Mouse (Mus musculus) MEL (cell line): ENCODE measurements around the gene Ndufs4. TPM values are rescaled to one million over a fixed set of nuclear protein-coding genes. Genes with fewer than 3 reads are reported as not detected.
A peak's percentile ranks its signal among the peaks of the same experiment; 100 is the strongest.

Experiments used
- DNase-seq: peaks from one replicate; pipeline ENCODE4 v3.0.0; 2011; ENCODE audit warnings: low read depth, low spot score
- H3K27ac ChIP-seq: 2 replicates; pipeline ENCODE4 v1.5.1; 2012; ENCODE audit warnings: low read depth, mild to moderate bottlenecking, control low read depth, low read length, moderate library complexity; ENCODE audit not compliant: control insufficient read depth
- H3K27me3 ChIP-seq, 2 experiments: fragments of 150-350 bp in 1 of 2; sonication (generic) in 1 of 2; 2 replicates each; pipeline ENCODE4 v1.6.1; 2012; ENCODE audit warnings: low read length in 2 of 2, mild to moderate bottlenecking in 2 of 2, improper control_type of control experiment in 1 of 2, moderate library complexity in 1 of 2; ENCODE audit not compliant: insufficient read depth in 2 of 2, control insufficient read depth in 1 of 2
- H3K36me3 ChIP-seq, 2 experiments: 2 replicates each; pipeline ENCODE4 v1.6.1; 2012 to 2014; ENCODE audit warnings: low read length in 2 of 2, improper control_type of control experiment in 1 of 2, inconsistent platforms in 1 of 2, mild to moderate bottlenecking in 1 of 2; ENCODE audit not compliant: insufficient read depth in 2 of 2, control insufficient read depth in 1 of 2
- H3K4me1 ChIP-seq, 2 experiments: fragments of 150-350 bp in 1 of 2; sonication (generic) in 1 of 2; 2 replicates each; pipeline ENCODE4 v1.6.1; 2012; ENCODE audit warnings: low read length in 2 of 2, improper control_type of control experiment in 1 of 2, mild to moderate bottlenecking in 1 of 2; ENCODE audit not compliant: insufficient read depth in 2 of 2, control insufficient read depth in 1 of 2
- H3K4me3 ChIP-seq, 2 experiments: fragments of 150-350 bp in 1 of 2; sonication (generic) in 1 of 2; 2 replicates each; pipeline ENCODE4 v1.5.1; 2012; ENCODE audit warnings: low read depth in 2 of 2, low read length in 2 of 2, mild to moderate bottlenecking in 2 of 2, moderate library complexity in 2 of 2, control low read depth in 1 of 2, improper control_type of control experiment in 1 of 2; ENCODE audit not compliant: control insufficient read depth in 1 of 2, insufficient read depth in 1 of 2
- H3K79me2 ChIP-seq: 2 replicates; pipeline ENCODE4 v1.6.1; 2012; ENCODE audit warnings: mild to moderate bottlenecking, low read length, moderate library complexity; ENCODE audit not compliant: control insufficient read depth, poor library complexity, insufficient read depth
- H3K9ac ChIP-seq: 2 replicates; pipeline ENCODE4 v1.6.1; 2012; ENCODE audit warnings: low read depth, mild to moderate bottlenecking, control low read depth, low read length, moderate library complexity; ENCODE audit not compliant: control insufficient read depth, poor library complexity, severe bottlenecking
- H3K9me3 ChIP-seq: fragments of 150-350 bp; sonication (generic); replicated peaks from 2 replicates; pipeline ENCODE4 v1.6.1; 2012; ENCODE audit warnings: mild to moderate bottlenecking, low read length, improper control_type of control experiment, moderate library complexity; ENCODE audit not compliant: insufficient read depth
- BHLHE40 ChIP-seq: IDR thresholded peaks from 2 replicates; pipeline ENCODE4 v1.6.1; 2012; ENCODE audit warnings: low read depth, mild to moderate bottlenecking, inconsistent platforms, low read length, improper control_type of control experiment, borderline replicate concordance
- CHD1 ChIP-seq: IDR thresholded peaks from 2 replicates; pipeline ENCODE4 v1.6.1; 2012; ENCODE audit warnings: low read depth, mild to moderate bottlenecking, inconsistent platforms, low read length, improper control_type of control experiment
- CTCF ChIP-seq, 3 experiments: IDR thresholded peaks in 2 of 3; conservative IDR thresholded peaks in 1 of 3; 2 replicates each; pipeline ENCODE4 v1.5.1; 2011 to 2012; ENCODE audit warnings: low read length in 3 of 3, low read depth in 2 of 3, mild to moderate bottlenecking in 2 of 3, improper control_type of control experiment in 1 of 3, inconsistent platforms in 1 of 3, mixed read lengths in 1 of 3, moderate library complexity in 1 of 3; ENCODE audit not compliant: control insufficient read depth in 1 of 3, insufficient read depth in 1 of 3, poor library complexity in 1 of 3, severe bottlenecking in 1 of 3
- EP300 ChIP-seq, 2 experiments: IDR thresholded peaks; 2 replicates each; pipeline ENCODE4 v1.6.1; 2011; ENCODE audit warnings: improper control_type of control experiment in 2 of 2, low read length in 2 of 2, low read depth in 1 of 2, mild to moderate bottlenecking in 1 of 2
- ETS1 ChIP-seq: IDR thresholded peaks from 2 replicates; pipeline ENCODE4 v1.6.1; 2012; ENCODE audit warnings: low read depth, mild to moderate bottlenecking, inconsistent platforms, low read length, improper control_type of control experiment, moderate library complexity
- GATA1 ChIP-seq: IDR thresholded peaks from 2 replicates; pipeline ENCODE4 v1.6.1; 2011; ENCODE audit warnings: low read depth, low read length, improper control_type of control experiment
- HCFC1 ChIP-seq: IDR thresholded peaks from 2 replicates; pipeline ENCODE4 v1.6.1; 2012; ENCODE audit warnings: low read depth, mild to moderate bottlenecking, inconsistent platforms, low read length, improper control_type of control experiment, moderate library complexity
- JUND ChIP-seq: IDR thresholded peaks from 2 replicates; pipeline ENCODE4 v1.6.1; 2011; ENCODE audit warnings: low read depth, mild to moderate bottlenecking, improper control_type of control experiment, low read length
- KAT2A ChIP-seq: conservative IDR thresholded peaks from 2 replicates; pipeline ENCODE4 v1.6.1; 2012; ENCODE audit warnings: low read depth, low read length, improper control_type of control experiment, inconsistent platforms
- MAFK ChIP-seq: IDR thresholded peaks from 2 replicates; pipeline ENCODE4 v1.6.1; 2011; ENCODE audit warnings: low read depth, mild to moderate bottlenecking, low read length, improper control_type of control experiment, borderline replicate concordance
- MAZ ChIP-seq: IDR thresholded peaks from 2 replicates; pipeline ENCODE4 v1.6.1; 2012; ENCODE audit warnings: low read depth, mild to moderate bottlenecking, inconsistent platforms, low read length, improper control_type of control experiment
- MEF2A ChIP-seq: IDR thresholded peaks from 2 replicates; pipeline ENCODE4 v1.6.1; 2014; ENCODE audit warnings: low read depth, mild to moderate bottlenecking, inconsistent platforms, low read length, improper control_type of control experiment; ENCODE audit not compliant: poor library complexity, insufficient replicate concordance, severe bottlenecking; ENCODE audit errors: extremely low read depth
- MYB ChIP-seq: IDR thresholded peaks from 2 replicates; pipeline ENCODE4 v1.6.1; 2011; ENCODE audit warnings: mild to moderate bottlenecking, low read depth, low read length, improper control_type of control experiment
- POLR2AphosphoS2 ChIP-seq: IDR thresholded peaks from 2 replicates; pipeline ENCODE4 v1.6.1; 2011; ENCODE audit warnings: low read length, improper control_type of control experiment
- POLR2AphosphoS5 ChIP-seq: IDR thresholded peaks from 2 replicates; pipeline ENCODE4 v1.6.1; 2012; ENCODE audit warnings: low read depth, borderline replicate concordance, mild to moderate bottlenecking, inconsistent platforms, low read length, moderate library complexity, mixed read lengths
- TAL1 ChIP-seq: IDR thresholded peaks from 2 replicates; pipeline ENCODE4 v1.6.1; 2012; ENCODE audit warnings: mild to moderate bottlenecking, inconsistent platforms, low read length, moderate library complexity, mixed read lengths
- TBP ChIP-seq: IDR thresholded peaks from 2 replicates; pipeline ENCODE4 v1.8.0; 2011; ENCODE audit warnings: low read depth, low read length, improper control_type of control experiment
- TCF12 ChIP-seq: IDR thresholded peaks from 2 replicates; pipeline ENCODE4 v1.6.1; 2014; ENCODE audit warnings: low read depth, mild to moderate bottlenecking, inconsistent platforms, low read length, improper control_type of control experiment, moderate library complexity
- USF1 ChIP-seq: IDR thresholded peaks from 2 replicates; pipeline ENCODE4 v1.6.1; 2014; ENCODE audit warnings: low read depth, mild to moderate bottlenecking, inconsistent platforms, low read length, improper control_type of control experiment, moderate library complexity
- ZC3H11A ChIP-seq: IDR thresholded peaks from 2 replicates; pipeline ENCODE4 v1.6.1; 2012; ENCODE audit warnings: low read depth, mild to moderate bottlenecking, inconsistent platforms, low read length, improper control_type of control experiment
- ZKSCAN1 ChIP-seq: IDR thresholded peaks from 2 replicates; pipeline ENCODE4 v1.6.1; 2012; ENCODE audit warnings: low read depth, mild to moderate bottlenecking, inconsistent platforms, low read length, improper control_type of control experiment, moderate library complexity
- ZMIZ1 ChIP-seq: IDR thresholded peaks from 2 replicates; pipeline ENCODE4 v1.6.1; 2012; ENCODE audit warnings: low read depth, mild to moderate bottlenecking, inconsistent platforms, low read length, improper control_type of control experiment, moderate library complexity
- ZNF384 ChIP-seq: IDR thresholded peaks from 2 replicates; pipeline ENCODE4 v1.6.1; 2012; ENCODE audit warnings: low read depth, mild to moderate bottlenecking, inconsistent platforms, low read length, improper control_type of control experiment
- polyA plus RNA-seq, 2 experiments: library from polyadenylated mRNA; stranded (reverse) in 1 of 2; unstranded in 1 of 2; fragments of >175 nt in 1 of 2; fragments of >200 nt in 1 of 2; gene quantifications; 2 replicates each; pipeline versions ENCODE4 v1.2.1 to v1.2.4; 2012; ENCODE audit warnings: low replicate concordance in 2 of 2, low read depth in 1 of 2; ENCODE audit not compliant: insufficient read length in 2 of 2, insufficient read depth in 1 of 2, missing spikeins in 1 of 2
- total RNA-seq: library from RNA; depleted of rRNA; stranded (reverse); fragments of 300-350 nt; gene quantifications from 2 replicates; pipeline ENCODE4 v1.2.3, GENCODE M21; 2012; rRNA removed

Gene Ndufs4
- total RNA-seq = 176 and 189 TPM in 2 replicates
- 10 to 100 TPM in 1 of 2 experiments, not detected in 1; 76.8 TPM for polyA plus RNA-seq

GRCm38 (mm10) chr13:114388211-114388965, at the start of gene Ndufs4:
TSS of gene Ndufs4 (minus strand) at chr13:114388258.
- H3K27me3 ChIP-seq = peaks cover 2 to 8% of the 10 kb centered on the region in 2 experiments; a peak in 2 of 4 replicates
- peak within 1 kb of the TSS; percentile 81 for H3K27ac ChIP-seq
- H3K9ac ChIP-seq = peak within 1 kb of the TSS; percentile 97
- TF ChIP-seq GATA1 = no peak
- 0 out of 2 replicates have a peak, but pooled peaks have one; percentile 10 for TF ChIP-seq ZNF384
- H3K4me1 ChIP-seq = peaks cover 3 to 5% of the 10 kb centered on the region in 2 experiments
- peaks cover 15% of the 10 kb centered on the region for H3K79me2 ChIP-seq
- no peaks in the 10 kb centered on the region for H3K9me3 ChIP-seq
- peaks cover 0 to 6% of the 10 kb centered on the region in 2 experiments; a peak in 2 of 4 replicates for H3K36me3 ChIP-seq
- no peak for DNase-seq
- H3K4me3 ChIP-seq = peak within 1 kb of the TSS; percentile 93 to 99

GRCm38 (mm10) chr13:114432491-114432890, 44.4 kb upstream of the Ndufs4 start:
- TF ChIP-seq ZKSCAN1 (no peak), ETS1 (no peak), TCF12 (no peak), MAZ (no peak), ZC3H11A (no peak), MAFK (no peak)
- Histone ChIP-seq H3K4me3 (no peak overlapping the region), H3K9ac (no peak overlapping the region), H3K4me1 (no peaks in the 10 kb centered on the region), H3K9me3 (no peaks in the 10 kb centered on the region), H3K79me2 (no peaks in the 10 kb centered on the region), H3K27ac (no peak overlapping the region), H3K27me3 (peaks cover 2 to 3% of the 10 kb centered on the region in 2 experiments; a peak in 3 of 4 replicates), H3K36me3 (no peaks in the 10 kb centered on the region)
- DNase-seq = no peak

GRCm38 (mm10) chr13:114425230-114425629, 37.2 kb upstream of the Ndufs4 start:
- Histone ChIP-seq H3K9ac (peak overlapping the region; percentile 52), H3K27ac (no peak overlapping the region), H3K4me3 (peak overlapping the region in 1 of 2 experiments; percentile 99; a peak in 3 of 4 replicates), H3K36me3 (no peaks in the 10 kb centered on the region; a peak in 1 of 4 replicates), H3K9me3 (no peaks in the 10 kb centered on the region), H3K4me1 (peaks cover 0 to 2% of the 10 kb centered on the region in 2 experiments; a peak in 1 of 4 replicates), H3K79me2 (no peaks in the 10 kb centered on the region), H3K27me3 (no peaks in the 10 kb centered on the region; a peak in 1 of 4 replicates)
- TF ChIP-seq POLR2AphosphoS5 (no peak), MYB (no peak), MAFK (no peak), KAT2A (no peak), CHD1 (no peak), POLR2AphosphoS2 (no peak), TAL1 (no peak), USF1 (no peak), GATA1 (peak; percentile 74), BHLHE40 (no peak), EP300 (IDR thresholded peaks at IDR 0.05; ENCODE audit: low read depth in 1 of 2, low read length in 2 of 2) (peak in 1 of 2 experiments; percentile 17; a peak in 1 of 4 replicates), CTCF (IDR thresholded peaks at IDR 0.05 in 2 of 3, conservative IDR thresholded peaks at IDR 0.05 in 1 of 3; ENCODE audit: control insufficient read depth in 1 of 3, insufficient read depth in 1 of 3, low read depth in 2 of 3, low read length in 3 of 3, poor library complexity in 1 of 3, severe bottlenecking in 1 of 3) (no peak), JUND (no peak), ETS1 (peak; percentile 58; the same call in 1 of the 2 replicates), TBP (no peak), ZMIZ1 (no peak), MEF2A (no peak), HCFC1 (0 out of 2 replicates have a peak, but pooled peaks have one; percentile 30)
- peak; percentile 34 for DNase-seq
